Mouse (Mus musculus): ENCODE results near the gene Avp.

GRCm38 (mm10) chr2:130578148-130578547 is 4.2 kb downstream of the Avp start:
- TF ChIP-seq POLR2A (IDR thresholded peaks at IDR 0.05; ENCODE audit: control insufficient read depth, low read depth, low read length) (no peak), CTCF (IDR thresholded peaks at IDR 0.05; ENCODE audit: control insufficient read depth, insufficient read depth, insufficient replicate concordance, low read depth, low read length) (peak; percentile 58; the same call in 1 of the 2 replicates)
